Comparison of ENCODE assay signal across 12 mouse cellular contexts in genomic region chr13:39526469-39526868, GRCm38 (mm10).
DNase-seq lines count a peak whose midpoint lies in the region; TF ChIP-seq lines count a peak whose summit lies in the region.
"Had no signal": no experiment of that assay in that cellular context is flagged by ENCODE, and none has a peak within 500 bp of the region (broad histone marks: within the 10 kb centered on the region; RNA-seq: fewer than 3 reads in every experiment).

No protein-coding gene starts in this region.

- H3K36me3 ChIP-seq in E14TG2a.4 (ENCODE audit: insufficient read depth, low read length), result no peaks in the 10 kb centered on the region
- H3K36me3 ChIP-seq: embryonic facial prominence, embryonic 15.5 days; heart, embryonic 12.5 days; lung, embryonic 15.5 days had no signal

- peak; percentile 26 for TF ChIP-seq CTCF in left cerebral cortex, adult 2 months (IDR thresholded peaks at IDR 0.05)
- peak; percentile 62 for TF ChIP-seq CTCF in E14TG2a.4 (conservative IDR thresholded peaks at IDR 0.05; ENCODE audit: low read length)

- no peaks in the 10 kb centered on the region for H3K9me3 ChIP-seq in E14TG2a.4 (ENCODE audit: low read length)
- H3K9me3 ChIP-seq: embryonic facial prominence, embryonic 15.5 days; lung, embryonic 15.5 days had no signal

- intact Hi-C loops in left cerebral cortex, adult 2 months (cut with DNase I), result no loop called here
- intact Hi-C loops in left cerebral cortex, postnatal 25 days (cut with DNase I), result no loop called here

- no peak overlapping the region for H3K27ac ChIP-seq in left cerebral cortex, adult 2 months
- H3K27ac ChIP-seq: embryonic facial prominence, embryonic 15.5 days; lung, embryonic 15.5 days had no signal

- DNase-seq in embryo, embryonic 10 days (ENCODE audit: low spot score), result peak; percentile 33
- DNase-seq in embryo, embryonic 9.5 days (ENCODE audit: extremely low spot score), result no peak
- no peak for DNase-seq in left cerebral cortex, adult 2 months (ENCODE audit: extremely low spot score in 1 of 2, low spot score in 2 of 2)
- DNase-seq in left cerebral cortex, postnatal 25 days (ENCODE audit: low spot score in 2 of 2), result no peak
- peak; percentile 35 for DNase-seq in kidney, postnatal 10 days
- no peak for DNase-seq in thymus, postnatal 25 days
- DNase-seq in right cerebral cortex, postnatal 14 days, result no peak
- DNase-seq: thymus, postnatal 4 days had no signal

- H3K4me1 ChIP-seq in E14TG2a.4 (replicated peaks; ENCODE audit: low read depth, low read length), result peaks cover 11% of the 10 kb centered on the region; the same call in 1 of the 2 replicates
- H3K4me1 ChIP-seq: embryonic facial prominence, embryonic 15.5 days; heart, embryonic 12.5 days; lung, embryonic 15.5 days had no signal

- H3K4me3 ChIP-seq in left cerebral cortex, adult 2 months, result no peak overlapping the region
- H3K4me3 ChIP-seq in E14TG2a.4 (replicated peaks; ENCODE audit: low read length), result no peak overlapping the region
- H3K4me3 ChIP-seq: embryonic facial prominence, embryonic 15.5 days; heart, embryonic 12.5 days; lung, embryonic 15.5 days had no signal

- H3K27me3 ChIP-seq in E14TG2a.4 (ENCODE audit: insufficient read depth, low read length), result no peaks in the 10 kb centered on the region
- H3K27me3 ChIP-seq: embryonic facial prominence, embryonic 15.5 days; heart, embryonic 12.5 days; lung, embryonic 15.5 days had no signal

Comparison
In these comparisons a context has a peak if more than half of its experiments do, and no peak if none do; other contexts are left out.
1. DNase-seq: peak in embryo, embryonic 10 days (single experiment) and kidney, postnatal 10 days (single experiment); none in embryo, embryonic 9.5 days (single experiment), left cerebral cortex, adult 2 months (0 of 2), left cerebral cortex, postnatal 25 days (0 of 2), thymus, postnatal 25 days (single experiment) and right cerebral cortex, postnatal 14 days (single experiment).